Mouse (Mus musculus) stomach, embryonic 14.5 days (tissue): ENCODE measurements around the gene LTO1. TPM values are rescaled to one million over a fixed set of nuclear protein-coding genes. Genes with fewer than 3 reads are reported as not detected.
"Not testable (repeated sequence)": the region's sequence is repeated elsewhere in the genome, so short reads cannot be mapped to it uniquely, and the experiment has no call there.

Source experiments
- ATAC-seq: fragments of 200-750 bp; cut with Nextera tagmentation; 2 replicates; pipeline ENCODE4 v1.8.0; 2017; ENCODE audit warnings: low read depth, moderate TSS enrichment; ENCODE audit not compliant: insufficient number of reproducible peaks, insufficient read depth, low FRiP score
- H3K27ac ChIP-seq: fragments of 300-500 bp; sonication (generic); 2 replicates; pipeline ENCODE4 v1.5.1; 2014; ENCODE audit warnings: mild to moderate bottlenecking, low read length, moderate library complexity, mixed read lengths
- H3K27me3 ChIP-seq: fragments of 300-500 bp; sonication (generic); 2 replicates; pipeline ENCODE4 v1.6.1; 2014; ENCODE audit warnings: low read length, control low read depth, mixed read lengths; ENCODE audit not compliant: control insufficient read depth, insufficient read depth
- H3K36me3 ChIP-seq: fragments of 300-500 bp; sonication (generic); 2 replicates; pipeline ENCODE4 v1.6.1; 2014; ENCODE audit warnings: mild to moderate bottlenecking, control low read depth, low read length, moderate library complexity, mixed read lengths; ENCODE audit not compliant: control insufficient read depth, insufficient read depth
- H3K4me1 ChIP-seq: fragments of 300-500 bp; sonication (generic); 2 replicates; pipeline ENCODE4 v1.6.1; 2014; ENCODE audit warnings: low read length, control low read depth, mixed read lengths; ENCODE audit not compliant: control insufficient read depth, insufficient read depth
- H3K4me2 ChIP-seq: fragments of 300-500 bp; sonication (generic); replicated peaks from 2 replicates; pipeline ENCODE4 v1.6.1; 2014; ENCODE audit warnings: low read depth, low read length, control low read depth
- H3K4me3 ChIP-seq: fragments of 300-500 bp; sonication (generic); 2 replicates; pipeline ENCODE4 v1.5.1; 2014; ENCODE audit warnings: low read depth, low read length, control low read depth
- H3K9ac ChIP-seq: fragments of 300-500 bp; sonication (generic); replicated peaks from 2 replicates; pipeline ENCODE4 v1.6.1; 2014; ENCODE audit warnings: low read depth, mild to moderate bottlenecking, control low read depth, low read length, moderate library complexity, mixed read lengths
- H3K9me3 ChIP-seq: fragments of 300-500 bp; sonication (generic); 2 replicates; pipeline ENCODE4 v1.6.1; 2016; ENCODE audit warnings: low read depth, low read length, control low read depth; ENCODE audit not compliant: control insufficient read depth
- WGBS: fragments of 180-500 bp; shearing (Covaris S2); extraction: QIAGEN DNeasy Blood & Tissue Kit; methylation state at CpG from one replicate; pipeline ENCODE4 v1.1.7; 2014; 5-methylcytosine and 5-hydroxymethylcytosine counted together
- polyA plus RNA-seq: library from polyadenylated mRNA; unstranded; fragments of >200 nt; fragmentation: Nextera tagmentation; extraction: Ambion mirVana; gene quantifications from 2 replicates; pipeline ENCODE4 v1.2.1, GENCODE M21; 2014

LTO1 gene
- polyA plus RNA-seq, 1 experiment from 2014 or later = 23.7 TPM

DNA sequence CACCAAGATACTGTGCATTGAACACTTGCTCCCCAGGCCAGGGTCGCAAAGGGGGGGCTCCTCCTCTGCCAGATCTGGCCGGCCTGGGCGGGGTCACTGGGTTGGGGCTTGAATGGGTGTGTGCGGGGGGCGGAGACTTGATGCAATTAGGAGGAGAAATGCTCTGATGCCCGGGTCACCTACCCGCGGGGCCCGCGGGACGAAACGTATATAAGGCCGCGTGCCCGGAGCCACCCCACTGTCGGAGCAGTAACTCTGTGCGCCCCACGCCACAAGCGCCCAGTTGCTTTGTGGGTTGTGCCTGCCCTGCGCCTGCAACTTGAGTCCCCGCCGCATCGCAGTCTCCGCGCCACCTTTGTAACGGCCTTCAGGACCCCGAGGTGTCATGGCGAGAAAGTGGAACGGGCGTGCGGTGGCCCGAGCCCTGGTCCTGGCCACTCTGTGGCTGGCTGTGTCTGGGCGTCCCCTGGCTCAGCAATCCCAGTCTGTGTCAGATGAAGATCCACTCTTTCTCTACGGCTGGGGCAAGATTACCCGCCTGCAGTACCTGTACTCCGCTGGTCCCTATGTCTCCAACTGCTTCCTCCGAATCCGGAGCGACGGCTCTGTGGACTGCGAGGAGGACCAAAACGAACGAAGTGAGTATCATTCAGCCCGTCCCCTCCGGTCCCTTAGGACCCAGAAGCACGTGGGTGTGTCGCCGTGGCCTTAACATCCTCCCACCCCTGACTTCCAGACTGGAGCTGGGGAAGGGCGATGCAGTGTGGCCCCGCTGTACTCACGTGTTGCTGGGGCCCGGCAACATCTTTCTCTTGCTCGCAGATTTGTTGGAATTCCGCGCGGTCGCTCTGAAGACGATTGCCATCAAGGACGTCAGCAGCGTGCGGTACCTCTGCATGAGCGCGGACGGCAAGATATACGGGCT is 18.3 kb upstream of the LTO1 start, which contains the start of gene Fgf15:
Gene Fgf15 (plus strand): TSS at position 238 of the 925 bp plus-strand sequence.
- H3K4me1 ChIP-seq = peaks cover 17% of the 10 kb centered on the region; the same call in 1 of the 2 replicates
- no peaks in the 10 kb centered on the region for H3K36me3 ChIP-seq
- H3K9ac ChIP-seq = no peak within 1 kb of the TSS
- under 1% methylated on average over 65 of the region's 65 CpGs for WGBS
- ATAC-seq = no peak
- H3K4me2 ChIP-seq = peak within 1 kb of the TSS; percentile 76
- peak within 1 kb of the TSS; percentile 38 for H3K4me3 ChIP-seq
- peaks cover 32% of the 10 kb centered on the region for H3K27me3 ChIP-seq
- H3K9me3 ChIP-seq = no peaks in the 10 kb centered on the region
- no peak within 1 kb of the TSS for H3K27ac ChIP-seq

DNA sequence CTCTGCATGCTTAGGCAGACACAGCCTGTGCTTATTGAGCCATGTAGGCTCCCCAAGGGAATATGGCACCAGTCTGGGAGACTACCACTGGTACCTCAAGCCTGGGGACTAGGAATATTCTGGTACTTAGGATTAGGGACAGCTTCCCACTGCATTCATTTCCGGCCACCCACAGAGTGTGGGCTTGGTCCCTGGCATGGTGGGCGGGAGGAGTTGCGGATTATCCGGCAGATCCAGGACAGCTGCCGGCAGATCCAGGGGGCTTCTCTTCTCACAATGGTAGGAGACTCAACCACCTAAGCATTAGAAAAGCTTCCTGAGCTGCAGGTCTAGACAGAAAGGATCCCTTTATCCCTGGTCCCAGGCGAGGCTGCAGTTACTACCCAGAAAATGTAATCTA is 16.4 kb upstream of the LTO1 start:
- Histone ChIP-seq H3K4me1 (peaks cover 17% of the 10 kb centered on the region; the same call in 1 of the 2 replicates), H3K27me3 (peaks cover 32% of the 10 kb centered on the region), H3K4me3 (no peak overlapping the region), H3K9ac (no peak overlapping the region), H3K36me3 (no peaks in the 10 kb centered on the region), H3K9me3 (no peaks in the 10 kb centered on the region), H3K27ac (no peak overlapping the region), H3K4me2 (no peak overlapping the region)
- 56% methylated on average over 6 of the region's 6 CpGs for WGBS
- no peak for ATAC-seq

DNA sequence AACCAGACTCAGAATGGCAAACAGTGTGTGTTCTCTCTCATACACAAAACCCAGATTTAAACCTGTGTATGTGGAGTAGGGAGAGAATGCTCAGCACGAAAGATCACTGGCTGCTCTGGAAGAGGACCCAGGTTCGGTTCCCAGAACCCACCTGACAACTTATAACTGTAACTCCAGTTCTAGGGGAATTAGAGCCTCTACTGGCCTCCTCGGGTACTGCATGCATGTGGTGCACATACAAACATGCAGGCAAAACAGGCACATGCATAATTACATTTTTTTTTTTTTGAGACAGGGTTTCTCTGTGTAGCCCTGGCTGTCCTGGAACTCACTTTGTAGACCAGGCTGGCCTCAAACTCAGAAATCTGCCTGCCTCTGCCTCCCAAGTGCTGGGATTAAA is 9.4 kb upstream of the LTO1 start:
- not testable (repeated sequence) for H3K4me3 ChIP-seq, H3K27ac ChIP-seq, H3K27me3 ChIP-seq, H3K4me2 ChIP-seq, H3K9me3 ChIP-seq, H3K9ac ChIP-seq, H3K4me1 ChIP-seq, H3K36me3 ChIP-seq, ATAC-seq
- 94% methylated on average over 3 of the region's 3 CpGs for WGBS

DNA sequence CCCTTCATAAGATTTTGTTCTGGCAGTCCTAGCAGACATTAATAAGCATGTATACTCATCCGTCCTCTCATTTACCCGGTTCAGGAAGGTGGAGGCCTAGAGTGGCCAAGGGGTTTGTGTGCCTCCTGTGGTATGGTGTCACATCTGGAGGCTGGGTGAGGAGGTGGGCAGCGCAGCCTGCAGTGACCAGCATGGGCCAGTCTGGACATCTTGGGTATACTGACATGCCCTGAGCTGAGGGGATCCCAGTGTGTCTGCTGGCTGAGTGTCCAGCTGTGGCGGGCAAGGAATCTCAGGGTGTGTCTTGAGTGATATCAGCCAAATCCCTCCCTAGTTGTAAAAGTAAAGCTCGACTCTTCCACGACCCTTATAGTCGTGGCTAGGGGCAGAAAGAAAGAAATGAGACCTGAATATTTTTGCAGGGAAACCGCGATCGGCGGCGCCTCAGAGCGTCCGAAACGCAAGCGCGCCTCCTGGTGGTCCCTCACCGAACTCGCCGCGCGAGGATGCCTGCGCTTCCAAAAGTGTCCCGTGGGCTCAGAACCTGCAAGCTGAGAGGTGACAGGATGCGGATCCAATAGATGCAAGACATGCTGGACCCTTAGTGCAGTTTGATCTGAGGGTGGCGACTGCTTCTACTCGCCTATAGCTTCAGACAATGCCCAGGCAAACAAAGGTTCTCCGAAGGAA is 8.0 kb upstream of the LTO1 start:
- ATAC-seq = no peak; the same call in 1 of the 2 replicates
- H3K4me3 ChIP-seq = no peak overlapping the region
- H3K4me2 ChIP-seq = peak overlapping the region; percentile 33
- H3K36me3 ChIP-seq = no peaks in the 10 kb centered on the region
- H3K9me3 ChIP-seq = no peaks in the 10 kb centered on the region
- WGBS = 11% methylated on average over 28 of the region's 28 CpGs
- H3K4me1 ChIP-seq = no peaks in the 10 kb centered on the region
- H3K27ac ChIP-seq = no peak overlapping the region
- no peaks in the 10 kb centered on the region for H3K27me3 ChIP-seq
- no peak overlapping the region for H3K9ac ChIP-seq

DNA sequence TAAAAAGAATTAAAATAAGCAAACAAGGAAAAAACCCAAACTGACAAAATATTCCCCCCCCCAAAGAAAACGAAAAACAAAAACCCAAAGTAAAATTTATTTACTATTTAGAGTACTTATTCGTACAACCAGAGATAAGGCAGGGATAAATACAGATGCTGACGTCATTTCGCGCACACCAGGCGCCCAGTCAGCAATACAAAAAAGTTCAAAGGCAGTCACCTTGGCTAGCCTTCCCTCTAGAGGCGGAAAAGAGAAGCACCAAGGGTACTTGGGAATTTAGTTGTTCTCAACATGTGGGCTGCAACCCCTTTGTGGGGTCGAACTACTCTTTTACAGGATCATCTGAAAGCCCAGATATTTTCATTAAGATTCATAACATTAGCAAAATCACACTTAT is 7.1 kb upstream of the LTO1 start:
- WGBS = 14% methylated on average over 8 of the region's 8 CpGs
- Histone ChIP-seq H3K9ac (no peak overlapping the region), H3K36me3 (no peaks in the 10 kb centered on the region), H3K9me3 (no peaks in the 10 kb centered on the region), H3K4me1 (no peaks in the 10 kb centered on the region), H3K27me3 (no peaks in the 10 kb centered on the region), H3K4me2 (no peak overlapping the region), H3K27ac (no peak overlapping the region), H3K4me3 (no peak overlapping the region)
- ATAC-seq = no peak

DNA sequence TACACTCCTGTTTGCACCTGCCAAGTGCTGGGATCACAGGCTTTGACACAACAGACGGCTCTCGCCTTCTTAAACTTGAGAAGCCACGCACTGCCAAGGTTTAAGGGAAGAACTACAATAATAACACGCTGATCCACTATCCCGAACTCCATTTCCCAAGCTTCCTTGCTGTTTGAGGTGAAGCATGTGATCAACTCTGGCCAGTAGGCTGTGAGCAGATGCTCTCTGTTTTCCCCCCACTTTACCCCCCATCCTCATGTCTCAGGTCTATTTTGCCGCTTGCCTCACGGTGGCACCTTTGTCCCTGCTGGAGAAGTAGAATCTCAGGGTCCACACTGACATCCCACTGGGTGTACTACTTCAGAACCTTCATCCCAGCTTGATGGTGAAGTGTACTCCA is 6.2 kb upstream of the LTO1 start:
- WGBS = 31% methylated on average over 7 of the region's 7 CpGs
- no peak overlapping the region for H3K9ac ChIP-seq
- H3K4me3 ChIP-seq = no peak overlapping the region
- H3K36me3 ChIP-seq = no peaks in the 10 kb centered on the region
- no peak for ATAC-seq
- no peak overlapping the region for H3K27ac ChIP-seq
- H3K27me3 ChIP-seq = no peaks in the 10 kb centered on the region
- no peaks in the 10 kb centered on the region for H3K9me3 ChIP-seq
- H3K4me2 ChIP-seq = no peak overlapping the region
- H3K4me1 ChIP-seq = no peaks in the 10 kb centered on the region

DNA sequence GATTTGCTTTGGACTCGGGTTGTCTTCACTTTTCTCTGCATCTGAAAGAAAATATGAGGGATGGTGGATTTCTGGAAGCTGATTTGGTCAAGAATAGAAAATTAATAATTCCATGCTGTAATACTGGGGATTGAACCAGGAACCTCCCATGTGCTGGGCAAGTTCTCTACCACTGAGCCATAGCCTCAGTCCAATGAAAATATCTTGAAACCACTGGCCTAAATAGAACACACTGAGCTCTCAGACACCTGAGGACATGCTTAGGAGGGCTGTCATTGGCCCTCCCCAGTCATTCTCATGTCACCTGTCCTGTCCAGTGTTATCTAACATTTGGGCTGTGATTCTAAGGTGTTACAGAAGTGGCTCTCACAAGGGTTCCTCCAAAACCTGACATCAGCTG is 3.8 kb upstream of the LTO1 start:
- 90% methylated on average over 1 of the region's 1 CpGs for WGBS
- Histone ChIP-seq H3K4me2 (no peak overlapping the region), H3K9me3 (no peaks in the 10 kb centered on the region), H3K36me3 (no peaks in the 10 kb centered on the region), H3K4me1 (peaks cover 8% of the 10 kb centered on the region; the same call in 1 of the 2 replicates), H3K9ac (no peak overlapping the region), H3K27ac (no peak overlapping the region), H3K4me3 (no peak overlapping the region), H3K27me3 (no peaks in the 10 kb centered on the region)
- no peak for ATAC-seq

DNA sequence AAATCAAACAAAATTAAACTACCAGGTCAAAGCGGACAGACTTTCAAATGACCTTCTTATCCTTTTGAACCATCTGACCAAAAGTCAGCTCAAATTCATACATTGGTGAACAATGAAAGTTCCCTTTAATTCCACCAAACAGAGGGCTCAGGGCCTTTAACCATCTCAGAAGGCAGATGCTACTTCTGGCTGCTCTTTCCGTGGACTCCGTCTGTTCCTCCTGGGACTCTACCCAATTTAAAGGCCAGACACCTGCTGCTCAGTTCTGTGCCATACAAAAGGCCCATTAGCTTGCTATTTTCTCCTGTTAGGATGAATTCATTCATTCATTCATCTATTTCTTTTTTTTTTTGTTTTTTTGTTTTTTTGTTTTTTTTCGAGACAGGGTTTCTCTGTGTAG is 2.0 kb upstream of the LTO1 start:
- no peaks in the 10 kb centered on the region for H3K9me3 ChIP-seq
- H3K27ac ChIP-seq = no peak overlapping the region
- no peak overlapping the region for H3K4me2 ChIP-seq
- H3K4me3 ChIP-seq = no peak overlapping the region
- WGBS = 91% methylated on average over 4 of the region's 4 CpGs
- H3K27me3 ChIP-seq = no peaks in the 10 kb centered on the region
- H3K9ac ChIP-seq = no peak overlapping the region
- ATAC-seq = no peak
- no peaks in the 10 kb centered on the region; the same call in 1 of the 2 replicates for H3K36me3 ChIP-seq
- peaks cover 9% of the 10 kb centered on the region; the same call in 1 of the 2 replicates for H3K4me1 ChIP-seq
